Mouse (Mus musculus) c-Kit-positive CD71-negative TER-119-negative erythroid progenitor cells, embryonic 14.5 days (primary cell): ENCODE results near the gene Triml1.

Source experiments
- DNase-seq: peaks from one replicate; pipeline ENCODE4 v3.0.0-alpha.2; 2013; ENCODE audit warnings: low read depth

The Triml1 gene

DNA sequence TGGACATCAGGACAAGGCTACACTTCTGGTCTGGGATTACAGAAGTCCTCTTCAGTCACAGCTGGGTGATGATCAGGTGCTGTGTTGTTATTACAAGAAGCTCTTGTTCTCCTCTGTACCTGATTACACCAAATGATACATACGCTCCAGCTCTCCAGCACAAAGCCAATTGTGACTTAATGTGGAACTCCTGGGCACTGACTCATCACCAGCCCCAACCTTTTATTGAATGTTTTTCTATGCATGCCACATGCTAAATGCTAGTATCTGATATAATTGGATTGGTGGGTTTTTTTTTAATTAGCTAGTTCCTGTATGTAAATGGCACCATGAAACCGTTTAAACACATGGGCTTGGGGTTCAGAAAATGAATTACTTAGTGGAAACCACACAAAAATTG lies at the start of gene Triml1:
Gene Triml1, minus strand, starts transcription at position 101 of the 400 bp plus-strand sequence.
- no peak for DNase-seq

DNA sequence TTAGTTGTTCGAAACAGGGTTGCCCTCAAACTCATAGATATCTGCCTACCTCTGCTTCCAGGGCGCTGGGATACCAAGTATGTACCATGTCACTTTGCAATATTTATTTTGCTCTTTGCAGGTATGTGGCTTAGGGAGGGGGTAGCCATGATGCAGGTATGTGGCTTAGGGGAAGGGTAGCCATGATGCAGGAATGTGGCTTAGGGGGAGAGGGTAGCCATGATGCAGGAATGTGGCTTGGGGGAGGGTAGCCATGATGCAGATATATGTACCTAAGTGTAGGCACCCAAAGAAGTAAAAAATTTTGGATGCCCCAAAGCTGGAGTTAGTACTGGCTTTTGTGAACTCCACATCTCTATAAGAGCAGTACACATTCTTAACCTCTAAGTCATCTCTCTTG lies 41.0 kb upstream of the Triml1 start:
- DNase-seq, result no peak

DNA sequence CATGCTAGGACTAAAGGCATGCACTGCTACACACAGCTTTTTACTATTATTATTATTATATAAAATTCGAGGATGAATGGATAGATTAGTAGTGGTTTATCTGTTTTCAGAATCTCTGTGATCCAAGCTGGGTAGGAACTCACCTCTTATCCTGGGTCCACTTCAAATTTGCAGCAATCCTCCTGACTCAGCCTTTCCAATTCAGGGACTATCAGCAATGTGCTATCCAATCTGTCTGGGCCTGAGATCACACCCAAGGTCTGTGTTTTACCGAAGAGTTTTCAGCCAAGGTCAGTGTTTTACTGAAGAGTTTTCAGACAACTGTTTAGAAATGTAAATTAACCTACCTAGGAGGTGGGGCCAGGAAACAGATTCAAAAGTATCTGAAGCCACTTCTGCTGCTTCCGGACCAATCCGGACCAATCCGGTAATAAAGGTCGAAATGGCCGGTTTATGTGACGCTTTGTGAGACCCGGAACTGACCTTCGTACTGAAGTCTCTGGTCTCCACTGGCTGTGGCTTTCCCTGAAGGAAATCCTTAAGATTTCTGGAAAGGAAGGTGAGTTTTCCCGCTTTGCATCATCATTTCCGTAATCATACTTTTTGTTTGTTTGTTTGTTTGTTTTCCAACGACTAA lies 38.9 kb upstream of the Triml1 start, which contains the start of gene Triml2:
Gene Triml2, plus strand, starts transcription at position 488 of the 637 bp plus-strand sequence.
- no peak for DNase-seq

DNA sequence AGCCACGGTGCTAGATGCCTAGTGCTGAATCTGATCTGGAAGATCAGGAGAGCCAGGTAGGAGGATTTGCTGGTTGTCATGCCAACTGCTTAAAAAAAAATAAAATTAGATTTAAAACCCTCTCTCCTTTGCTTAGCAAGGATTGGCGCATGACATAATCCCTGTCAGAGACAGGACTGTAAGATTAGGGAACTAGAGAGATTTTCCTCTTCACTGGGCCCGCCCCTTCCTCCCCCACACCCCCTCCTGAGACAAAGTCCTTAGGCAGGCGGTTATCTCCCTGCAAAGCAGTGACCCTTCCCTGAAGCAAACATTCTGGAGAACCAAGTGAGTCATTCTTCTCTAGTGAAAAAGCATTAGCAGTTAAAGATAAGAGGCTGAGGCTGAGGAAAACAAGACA lies 37.9 kb upstream of the Triml1 start:
- no peak for DNase-seq

DNA sequence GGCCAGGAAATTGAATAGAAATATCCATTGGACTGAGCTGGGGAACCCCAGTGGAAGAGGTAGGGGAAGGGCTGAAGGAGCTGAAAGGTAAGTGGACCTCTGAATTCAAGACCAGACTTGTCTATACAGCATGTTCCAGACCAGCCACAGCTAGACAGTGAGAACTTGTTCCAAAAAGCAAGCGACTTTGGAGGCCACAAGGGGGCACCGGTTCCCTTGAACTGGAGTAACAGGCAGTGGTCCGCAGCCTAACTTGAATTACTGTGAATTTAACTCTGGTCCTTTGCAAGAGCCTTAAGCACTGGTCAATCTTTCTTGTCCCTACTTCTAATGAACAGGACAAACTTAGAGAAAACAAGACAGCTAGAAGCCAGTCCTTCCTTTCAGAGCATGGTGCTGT lies 37.0 kb upstream of the Triml1 start:
- no peak for DNase-seq

DNA sequence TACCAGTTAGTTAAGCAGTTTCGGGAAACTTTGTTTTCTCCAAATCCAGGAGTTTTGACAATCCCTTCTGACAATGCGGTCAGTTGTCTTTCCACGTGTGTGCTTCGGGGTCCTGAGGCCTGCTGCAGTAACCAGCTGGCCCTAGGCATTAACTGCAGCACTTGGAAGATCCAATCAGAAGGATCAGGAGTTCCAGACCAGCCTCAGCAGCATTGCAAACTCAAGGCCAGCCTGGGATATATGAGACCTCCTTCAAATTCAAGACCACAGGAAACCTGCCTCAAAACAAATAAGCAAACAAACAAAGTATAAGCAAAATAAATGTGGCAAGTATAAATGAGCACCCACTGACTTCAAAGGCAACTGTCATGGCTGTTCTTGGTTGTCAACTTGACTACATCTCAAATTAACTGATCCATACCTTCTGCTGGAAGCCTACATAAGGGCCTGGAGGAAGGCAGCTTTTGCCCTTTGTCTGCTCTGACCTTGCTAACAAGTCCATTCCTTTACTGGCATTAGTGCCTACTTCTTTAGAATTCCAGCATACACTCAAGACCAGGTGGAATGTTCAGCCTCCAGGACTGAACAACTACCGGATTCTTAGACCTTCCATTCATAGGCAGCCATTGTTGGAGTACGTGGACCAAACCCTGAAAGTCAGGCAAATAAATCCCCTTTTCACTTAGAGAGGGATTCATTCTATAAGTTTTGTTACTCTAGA lies 35.6 kb upstream of the Triml1 start:
- no peak for DNase-seq

DNA sequence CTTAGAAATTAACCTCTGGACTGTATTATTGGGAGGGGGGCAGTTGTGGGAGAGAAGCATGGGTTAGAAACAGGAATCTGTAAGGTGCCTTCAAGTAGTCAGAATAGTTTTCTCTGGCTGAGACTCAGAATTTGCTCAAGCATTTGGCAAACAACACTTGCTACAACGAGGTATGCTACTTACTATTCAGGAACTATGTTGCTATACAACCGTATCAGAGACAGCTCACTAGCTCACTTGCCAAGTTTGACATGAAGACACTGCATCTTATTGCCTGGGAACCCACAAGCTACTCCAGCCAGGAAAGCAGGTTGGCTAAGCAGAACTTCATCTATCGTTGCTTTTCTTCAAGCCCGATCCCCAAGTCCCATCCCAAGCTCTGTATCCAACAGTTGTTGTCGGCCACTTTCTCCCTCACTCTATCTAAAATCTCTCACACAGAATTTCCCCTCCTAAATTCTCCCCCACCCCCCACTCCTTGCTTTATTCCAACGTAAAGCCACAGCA lies 28.0 kb upstream of the Triml1 start:
- DNase-seq, result no peak

DNA sequence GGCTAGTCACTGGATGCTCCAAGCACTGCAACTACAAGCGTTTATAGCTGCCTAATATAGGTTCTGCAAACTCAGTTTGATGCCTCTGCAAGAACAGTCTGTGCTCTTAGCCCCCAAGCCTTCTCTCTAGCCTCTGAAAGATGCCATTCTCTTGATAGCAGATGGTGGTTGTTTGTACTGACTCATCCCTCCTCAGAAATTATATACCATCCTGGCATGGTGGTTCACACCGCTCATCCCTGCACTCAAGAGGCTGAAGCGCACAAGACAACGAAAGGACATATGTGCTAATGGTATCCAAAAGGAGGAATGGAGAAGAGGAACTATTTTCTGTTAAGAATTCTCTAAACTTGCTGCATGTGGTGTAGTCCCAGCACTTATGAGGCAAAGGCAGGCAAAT lies 26.8 kb upstream of the Triml1 start:
- DNase-seq, result no peak

DNA sequence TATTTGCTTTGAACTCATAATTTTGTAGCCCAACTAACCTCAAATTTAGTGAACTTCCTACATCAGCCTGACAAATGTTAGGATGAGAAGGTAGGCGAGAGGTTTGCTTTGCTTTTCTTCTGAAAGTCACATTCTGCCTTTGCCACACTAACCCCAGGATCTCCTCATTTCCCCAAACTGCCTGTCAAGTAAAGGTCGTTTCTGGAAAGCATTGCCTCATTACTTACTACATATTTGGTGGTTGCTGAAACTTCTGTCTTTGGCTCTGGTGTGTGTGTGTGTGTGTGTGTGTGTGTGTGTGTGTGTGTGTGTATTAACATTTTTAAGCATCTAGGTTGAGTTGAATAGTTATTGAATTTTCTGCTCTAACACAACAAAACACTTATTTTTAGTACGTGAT lies 23.2 kb upstream of the Triml1 start:
- no peak for DNase-seq

DNA sequence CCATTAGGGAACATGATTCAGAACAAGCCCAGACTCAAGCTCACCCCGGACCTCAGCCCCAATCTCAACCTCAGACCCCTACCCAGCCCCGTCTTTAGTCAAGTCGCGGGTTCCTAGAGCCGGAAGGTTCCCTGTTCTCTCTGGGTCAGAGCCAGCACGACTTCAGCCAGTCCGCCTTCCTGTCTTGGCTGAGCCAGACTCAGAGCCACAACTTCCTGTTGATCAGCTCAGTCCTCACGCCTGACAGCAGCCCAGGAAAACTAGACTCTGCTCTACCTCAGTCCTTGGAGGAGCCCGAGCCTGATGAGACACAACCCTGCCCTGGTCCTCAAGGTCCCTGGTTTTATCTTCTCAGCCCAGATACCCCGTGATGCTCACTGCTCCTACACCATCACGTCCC lies 22.0 kb upstream of the Triml1 start:
- DNase-seq, result no peak

DNA sequence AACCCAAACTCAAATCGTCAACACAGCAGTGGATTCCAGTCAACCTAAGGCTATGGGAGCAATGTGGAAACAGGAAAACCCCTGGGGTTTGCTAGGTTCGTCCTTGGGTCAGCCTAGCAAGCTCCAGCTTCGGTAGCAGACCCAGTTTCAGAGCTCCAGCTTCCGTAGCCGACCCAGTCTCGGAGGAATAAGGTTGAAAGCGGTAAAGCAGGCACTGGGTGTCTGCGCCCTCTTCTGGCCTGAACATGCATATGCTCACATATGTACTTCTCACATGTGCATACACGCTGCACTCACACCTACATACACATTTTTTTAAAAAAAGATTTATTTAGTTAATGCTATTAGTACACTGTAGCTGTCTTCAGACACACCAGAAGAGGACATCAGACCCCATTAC lies 8.0 kb upstream of the Triml1 start:
- DNase-seq, result no peak

DNA sequence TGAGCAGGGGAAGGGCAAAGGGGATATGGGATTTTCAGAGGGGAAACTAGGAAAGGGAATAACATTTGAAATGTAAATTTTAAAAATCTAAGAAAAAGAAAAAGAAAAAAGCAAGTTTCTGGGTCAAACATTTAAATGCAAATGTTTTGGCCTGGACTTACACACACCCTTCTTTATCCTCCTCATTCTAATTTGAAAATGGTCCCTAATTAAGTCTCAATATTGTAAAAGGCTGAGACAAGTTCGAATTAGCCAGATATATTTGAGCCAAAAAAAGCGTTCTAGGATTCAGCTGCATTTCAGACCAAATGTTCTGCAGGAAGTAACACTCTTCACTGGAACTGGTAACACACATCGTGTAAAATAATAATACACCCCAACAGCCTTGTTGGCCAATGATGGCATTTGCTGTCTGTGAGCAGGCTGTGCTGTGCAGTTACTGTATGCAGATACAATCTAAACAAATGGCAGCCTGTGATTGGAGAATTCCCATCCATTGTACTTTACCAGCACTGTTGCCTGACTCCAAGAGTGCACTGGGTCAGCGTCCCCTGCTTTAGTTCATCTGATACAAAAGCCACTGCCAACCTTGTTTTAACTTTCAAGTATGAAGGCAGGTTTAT lies 30.0 kb downstream of the Triml1 start:
- no peak for DNase-seq
